Mouse (Mus musculus) forebrain, embryonic 14.5 days (tissue): ENCODE data around the gene Dnase2b. TPM values are rescaled to one million over a fixed set of nuclear protein-coding genes. Genes with fewer than 3 reads are reported as not detected.

Experiments
- ATAC-seq: fragments of 200-750 bp; cut with Nextera tagmentation; 2 replicates; pipeline ENCODE4 v1.8.0; 2017; ENCODE audit warnings: mild to moderate bottlenecking, moderate library complexity
- DNase-seq: peaks from one replicate; pipeline ENCODE4 v3.0.0-alpha.2; 2015; ENCODE audit warnings: low spot score
- H3K27ac ChIP-seq: fragments of 300-500 bp; sonication (generic); 2 replicates; pipeline ENCODE4 v1.5.1; 2014; ENCODE audit warnings: low read depth, mild to moderate bottlenecking, control low read depth, low read length, moderate library complexity
- H3K27me3 ChIP-seq: fragments of 300-500 bp; sonication (generic); replicated peaks from 2 replicates; pipeline ENCODE4 v1.6.1; 2014; ENCODE audit warnings: low read length, control low read depth, mixed read lengths; ENCODE audit not compliant: control insufficient read depth, insufficient read depth
- H3K36me3 ChIP-seq: fragments of 300-500 bp; sonication (generic); 2 replicates; pipeline ENCODE4 v1.6.1; 2014; ENCODE audit warnings: low read length, control low read depth; ENCODE audit not compliant: control insufficient read depth, insufficient read depth
- H3K4me1 ChIP-seq: fragments of 300-500 bp; sonication (generic); 2 replicates; pipeline ENCODE4 v1.6.1; 2014; ENCODE audit warnings: antibody characterized with exemption, low read length, control low read depth; ENCODE audit not compliant: control insufficient read depth, insufficient read depth
- H3K4me2 ChIP-seq: fragments of 300-500 bp; sonication (generic); 2 replicates; pipeline ENCODE4 v1.6.1; 2014; ENCODE audit warnings: mild to moderate bottlenecking, control low read depth, low read length
- H3K4me3 ChIP-seq: fragments of 300-500 bp; sonication (generic); 2 replicates; pipeline ENCODE4 v1.5.1; 2014; ENCODE audit warnings: low read depth, low read length, control low read depth
- H3K9ac ChIP-seq: fragments of 300-500 bp; sonication (generic); 2 replicates; pipeline ENCODE4 v1.6.1; 2014; ENCODE audit warnings: mild to moderate bottlenecking, low read length, control low read depth, moderate library complexity
- H3K9me3 ChIP-seq: fragments of 300-500 bp; sonication (generic); replicated peaks from 2 replicates; pipeline ENCODE4 v1.6.1; 2016; ENCODE audit warnings: low read length, control low read depth, mixed read lengths; ENCODE audit not compliant: control insufficient read depth
- WGBS: fragments of 180-500 bp; shearing (Covaris S2); extraction: QIAGEN DNeasy Blood & Tissue Kit; methylation state at CpG from one replicate; pipeline ENCODE4 v1.1.7; 2014; 5-methylcytosine and 5-hydroxymethylcytosine counted together
- polyA plus RNA-seq: library from polyadenylated mRNA; unstranded; fragments of >200 nt; fragmentation: Nextera tagmentation; extraction: Ambion mirVana; gene quantifications from 2 replicates; pipeline ENCODE4 v1.2.1, GENCODE M21; 2014

Dnase2b gene
- polyA plus RNA-seq, 1 experiment from 2014 or later, result not detected

- no peaks in the 10 kb centered on the region for H3K9me3 ChIP-seq
- no peak within 1 kb of the TSS for H3K4me2 ChIP-seq
- H3K36me3 ChIP-seq, result no peaks in the 10 kb centered on the region
- no peak within 1 kb of the TSS for H3K9ac ChIP-seq
- ATAC-seq (no peak), DNase-seq (no peak)
- WGBS, result 83% methylated on average over 10 of the region's 10 CpGs
- no peaks in the 10 kb centered on the region for H3K4me1 ChIP-seq
- no peaks in the 10 kb centered on the region for H3K27me3 ChIP-seq
- no peak within 1 kb of the TSS for H3K27ac ChIP-seq
- H3K4me3 ChIP-seq, result no peak within 1 kb of the TSS
Observed at GRCm38 (mm10) chr3:146570148-146570782, 45.1 kb downstream of the Dnase2b start, which contains the start of gene Uox. Uox (plus strand) TSS chr3:146570426.

- H3K4me3 ChIP-seq, result no peak overlapping the region
- WGBS, result 94% methylated on average over 3 of the region's 3 CpGs
- H3K9me3 ChIP-seq, result no peaks in the 10 kb centered on the region
- ATAC-seq (no peak), DNase-seq (no peak)
- no peak overlapping the region for H3K27ac ChIP-seq
- H3K4me1 ChIP-seq, result no peaks in the 10 kb centered on the region
- no peaks in the 10 kb centered on the region for H3K36me3 ChIP-seq
- H3K9ac ChIP-seq, result no peak overlapping the region
- no peaks in the 10 kb centered on the region for H3K27me3 ChIP-seq
- H3K4me2 ChIP-seq, result no peak overlapping the region
Observed at GRCm38 (mm10) chr3:146569594-146569993, 45.8 kb downstream of the Dnase2b start.

DNA sequence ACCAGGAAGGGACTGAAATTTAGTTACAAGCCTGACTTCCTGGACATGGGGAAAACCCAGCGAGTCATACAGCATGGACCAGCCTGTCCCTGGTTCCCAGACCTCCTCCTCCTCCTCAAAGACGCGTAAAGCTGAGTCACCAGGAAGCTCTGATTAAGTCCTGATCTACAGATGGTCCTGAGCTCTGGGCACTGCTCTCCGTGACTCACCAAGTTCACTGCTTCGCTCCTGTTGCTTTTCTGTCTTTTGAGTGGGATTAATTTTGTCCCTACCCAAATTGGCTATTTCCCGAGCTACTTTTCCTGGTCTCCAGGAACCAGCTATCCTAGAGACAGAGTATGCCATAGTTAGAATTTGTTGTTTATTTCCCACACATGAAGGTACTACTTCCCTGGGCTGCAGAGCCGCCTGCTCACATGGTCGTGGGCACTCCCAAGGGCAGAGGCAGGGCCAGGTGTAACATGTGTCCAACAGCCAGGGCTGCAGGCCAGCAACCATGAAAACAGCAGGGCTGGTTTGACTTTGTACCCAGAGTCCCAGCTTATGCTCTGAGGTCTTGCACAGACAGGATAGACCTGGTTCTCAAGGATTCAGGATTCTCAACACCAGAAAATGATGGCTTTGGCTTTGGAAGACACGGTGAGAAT, 47.4 kb downstream of the Dnase2b start:
- Histone ChIP-seq H3K4me1 (no peaks in the 10 kb centered on the region), H3K36me3 (no peaks in the 10 kb centered on the region), H3K9me3 (no peaks in the 10 kb centered on the region), H3K4me3 (no peak overlapping the region), H3K9ac (no peak overlapping the region), H3K4me2 (no peak overlapping the region), H3K27ac (no peak overlapping the region), H3K27me3 (no peaks in the 10 kb centered on the region)
- WGBS, result 82% methylated on average over 9 of the region's 9 CpGs
- no peak for ATAC-seq
- DNase-seq, result no peak

- ATAC-seq (no peak), DNase-seq (no peak)
- WGBS, result 87% methylated on average over 7 of the region's 7 CpGs
- Histone ChIP-seq H3K4me2 (no peak overlapping the region), H3K9ac (no peak overlapping the region), H3K9me3 (no peaks in the 10 kb centered on the region), H3K27ac (no peak overlapping the region), H3K27me3 (no peaks in the 10 kb centered on the region), H3K4me3 (no peak overlapping the region), H3K36me3 (no peaks in the 10 kb centered on the region), H3K4me1 (no peaks in the 10 kb centered on the region)
Observed at GRCm38 (mm10) chr3:146567366-146567765, 48.0 kb downstream of the Dnase2b start.

DNA sequence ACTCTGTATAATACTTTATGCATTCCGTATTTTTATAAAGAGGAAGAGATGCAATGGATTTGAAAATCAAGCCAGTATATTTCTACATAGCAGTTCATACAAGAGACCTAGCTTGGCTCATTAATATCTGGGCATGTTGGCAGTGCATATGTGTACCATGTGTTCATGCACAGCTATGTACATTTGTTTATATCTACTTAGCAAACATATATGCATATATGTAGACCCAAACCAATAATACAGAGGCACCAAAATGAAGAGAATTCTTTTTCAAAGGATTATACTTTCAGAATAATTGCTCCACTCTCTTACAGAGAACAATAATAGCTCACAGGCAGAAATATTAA, 50.4 kb downstream of the Dnase2b start:
- Histone ChIP-seq H3K4me1 (no peaks in the 10 kb centered on the region), H3K4me2 (no peak overlapping the region), H3K9me3 (no peaks in the 10 kb centered on the region), H3K9ac (no peak overlapping the region), H3K27me3 (no peaks in the 10 kb centered on the region), H3K36me3 (no peaks in the 10 kb centered on the region), H3K4me3 (no peak overlapping the region), H3K27ac (no peak overlapping the region)
- ATAC-seq, result 0 out of 2 replicates have a peak, but pooled peaks have one; percentile 26
- DNase-seq, result no peak
- 94% methylated on average over 1 of the region's 1 CpGs for WGBS

DNA sequence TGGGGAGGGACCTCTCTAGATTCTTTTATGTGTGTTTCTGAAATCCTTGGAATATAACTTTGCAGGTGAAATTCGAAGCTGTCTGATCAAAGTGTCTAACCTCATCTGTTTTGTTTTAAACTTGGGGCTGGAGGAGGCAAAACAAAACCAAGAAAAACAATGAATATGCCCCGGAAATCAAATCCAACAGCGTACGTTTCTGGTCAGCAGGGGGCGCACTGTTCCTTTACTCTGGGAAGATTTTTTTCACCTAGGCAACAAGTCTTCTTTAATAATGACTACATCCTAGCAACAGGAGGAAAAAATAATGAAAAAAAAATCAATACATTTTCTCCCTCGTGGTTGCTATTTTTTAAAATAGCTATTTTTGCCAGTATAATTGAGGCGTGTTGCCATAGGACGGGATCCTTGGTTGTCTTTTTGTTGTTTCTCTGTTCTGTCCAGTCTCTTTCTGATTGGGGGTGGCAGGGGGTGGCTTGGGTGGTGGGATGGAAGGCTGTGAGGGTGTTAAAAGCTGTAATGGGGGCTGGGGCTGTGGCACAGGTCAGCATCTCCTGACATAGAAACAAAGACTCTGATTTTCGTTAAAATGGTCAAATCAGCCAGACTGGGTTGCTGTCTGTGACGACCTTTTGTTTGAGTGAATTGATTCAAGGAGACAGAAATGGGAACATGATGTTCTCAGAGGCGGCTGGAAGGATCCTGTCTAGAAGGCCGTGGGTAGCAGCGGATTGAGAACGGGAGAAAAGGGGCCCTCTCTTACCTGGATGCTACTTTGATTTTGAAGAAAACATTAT, 50.9 kb downstream of the Dnase2b start:
- no peaks in the 10 kb centered on the region for H3K9me3 ChIP-seq
- WGBS, result 25% methylated on average over 14 of the region's 14 CpGs
- H3K27ac ChIP-seq, result 0 out of 2 replicates have a peak overlapping the region, but pooled peaks have one; percentile 14
- H3K36me3 ChIP-seq, result no peaks in the 10 kb centered on the region
- peak; percentile 88 for DNase-seq
- H3K9ac ChIP-seq, result no peak overlapping the region
- no peak overlapping the region for H3K4me2 ChIP-seq
- H3K4me3 ChIP-seq, result no peak overlapping the region
- no peaks in the 10 kb centered on the region for H3K4me1 ChIP-seq
- no peaks in the 10 kb centered on the region for H3K27me3 ChIP-seq
- ATAC-seq, result peak; percentile 52

GRCm38 (mm10) chr3:146562936-146563335, 52.5 kb downstream of the Dnase2b start:
- Histone ChIP-seq H3K27ac (no peak overlapping the region), H3K36me3 (no peaks in the 10 kb centered on the region), H3K4me3 (no peak overlapping the region), H3K9me3 (no peaks in the 10 kb centered on the region), H3K4me2 (no peak overlapping the region), H3K9ac (no peak overlapping the region), H3K27me3 (no peaks in the 10 kb centered on the region), H3K4me1 (no peaks in the 10 kb centered on the region)
- ATAC-seq, result no peak
- 92% methylated on average over 7 of the region's 7 CpGs for WGBS
- no peak for DNase-seq

DNA sequence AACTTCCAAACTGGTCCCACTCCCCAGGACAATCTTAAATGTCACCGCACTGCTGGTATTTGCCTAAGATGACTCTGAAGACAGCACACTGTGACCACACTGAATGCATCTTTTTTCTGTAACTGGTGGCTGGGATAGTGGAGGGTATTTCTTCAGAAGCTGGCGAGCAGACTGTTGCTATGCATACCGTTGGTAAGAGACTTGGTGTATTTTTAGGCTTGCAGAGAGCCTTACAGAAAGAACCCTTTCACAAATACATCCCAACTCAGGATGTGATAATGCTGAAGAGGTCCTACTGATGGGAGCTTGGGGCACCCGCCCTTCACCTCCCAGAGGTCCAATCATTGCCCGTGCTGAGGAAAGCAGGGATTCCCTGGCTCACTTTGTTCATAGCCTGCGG, 57.9 kb downstream of the Dnase2b start:
- Histone ChIP-seq H3K9ac (no peak overlapping the region), H3K4me3 (no peak overlapping the region), H3K4me1 (no peaks in the 10 kb centered on the region), H3K4me2 (no peak overlapping the region), H3K27ac (no peak overlapping the region), H3K9me3 (no peaks in the 10 kb centered on the region), H3K27me3 (no peaks in the 10 kb centered on the region), H3K36me3 (no peaks in the 10 kb centered on the region)
- ATAC-seq (no peak), DNase-seq (no peak)
- WGBS, result 90% methylated on average over 6 of the region's 6 CpGs

DNA sequence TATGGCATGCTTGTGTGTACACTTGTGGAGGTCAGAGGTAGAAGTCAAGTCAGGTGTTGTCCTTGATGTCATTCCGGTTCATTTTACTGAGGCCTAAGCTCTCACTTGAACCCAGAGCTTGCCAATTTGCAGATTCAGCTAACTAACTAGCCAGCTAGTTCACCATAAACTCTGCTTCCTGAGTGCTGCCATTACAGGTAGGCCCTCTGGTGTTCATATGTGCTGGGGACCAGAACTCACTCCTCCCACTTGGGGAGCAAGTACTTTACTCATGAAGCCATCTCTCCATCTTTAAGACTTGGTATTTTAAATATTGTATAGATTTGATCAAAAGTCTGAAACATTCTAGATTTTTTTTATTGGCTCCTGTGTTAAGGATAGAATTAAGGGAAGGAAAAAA, 58.8 kb downstream of the Dnase2b start:
- no peaks in the 10 kb centered on the region for H3K9me3 ChIP-seq
- H3K36me3 ChIP-seq, result no peaks in the 10 kb centered on the region
- no peak for ATAC-seq
- 42% methylated on average over 1 of the region's 1 CpGs for WGBS
- no peaks in the 10 kb centered on the region for H3K4me1 ChIP-seq
- no peak for DNase-seq
- H3K4me3 ChIP-seq, result no peak overlapping the region
- no peak overlapping the region for H3K4me2 ChIP-seq
- H3K27me3 ChIP-seq, result no peaks in the 10 kb centered on the region
- no peak overlapping the region for H3K27ac ChIP-seq
- no peak overlapping the region for H3K9ac ChIP-seq
